Mouse (Mus musculus) fat pad, adult 2 months (tissue): ENCODE results near the gene Olfr1493-ps1.

Experiments
- DNase-seq: peaks from one replicate; pipeline ENCODE4 v3.0.0-alpha.2; 2011; ENCODE audit warnings: low read depth, low spot score; ENCODE audit errors: extremely low read depth

Gene Olfr1493-ps1

GRCm38 (mm10) chr19:13722978-13723377, at the start of gene Olfr1493-ps1:
Gene Olfr1493-ps1 (plus strand): TSS chr19:13723278.
- no peak for DNase-seq

DNA sequence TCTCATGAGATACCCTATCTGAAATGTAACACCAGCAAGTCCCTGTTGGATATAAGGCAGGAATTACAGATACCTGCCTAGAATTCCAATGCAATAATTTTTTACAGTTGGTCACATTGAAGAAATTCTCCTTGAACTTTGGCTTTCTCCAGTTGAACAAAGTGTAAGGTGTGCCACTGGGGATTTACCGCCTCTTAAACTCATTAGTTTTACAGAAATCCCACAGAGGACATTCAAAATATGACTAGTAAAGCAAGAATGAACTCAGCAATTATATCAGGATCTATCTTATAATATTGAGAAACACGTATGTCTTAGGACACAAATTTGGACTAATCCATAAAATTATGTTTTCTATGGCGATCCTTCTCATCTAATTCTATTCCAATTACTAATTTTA, 26.1 kb upstream of the Olfr1493-ps1 start, which contains the start of gene Olfr1491:
TSS of gene Olfr1491 (plus strand) at position 301 of the 400 bp plus-strand sequence.
- no peak for DNase-seq

DNA sequence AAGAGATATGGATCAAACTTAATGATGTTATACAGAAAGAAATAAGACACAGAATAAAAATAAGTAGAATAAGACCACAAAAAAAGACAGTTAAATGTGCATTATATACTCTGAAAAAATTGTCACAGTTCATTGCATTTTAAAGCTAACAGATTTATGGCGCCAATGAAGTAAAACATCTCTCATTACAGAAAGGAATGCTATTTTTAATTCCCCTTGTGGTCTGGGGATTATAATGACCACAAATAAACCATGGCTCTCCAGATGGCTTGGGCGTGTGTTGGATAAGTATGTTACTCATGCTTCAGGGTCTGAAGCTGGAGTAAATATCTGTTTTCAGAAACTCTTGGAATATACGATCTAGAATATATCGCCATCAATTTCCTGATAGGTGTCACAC, 16.4 kb downstream of the Olfr1493-ps1 start, which contains the start of gene Olfr1494:
TSS of gene Olfr1494 (plus strand) at position 301 of the 400 bp plus-strand sequence.
- no peak for DNase-seq

GRCm38 (mm10) chr19:13749366-13749765, 26.3 kb downstream of the Olfr1493-ps1 start:
- no peak for DNase-seq

GRCm38 (mm10) chr19:13764306-13764705, 41.2 kb downstream of the Olfr1493-ps1 start, which contains the start of gene Olfr1495:
Gene Olfr1495 (plus strand): TSS chr19:13764606.
- no peak for DNase-seq

- DNase-seq, result no peak
Observed at GRCm38 (mm10) chr19:13768565-13769276, 45.6 kb downstream of the Olfr1493-ps1 start.

DNA sequence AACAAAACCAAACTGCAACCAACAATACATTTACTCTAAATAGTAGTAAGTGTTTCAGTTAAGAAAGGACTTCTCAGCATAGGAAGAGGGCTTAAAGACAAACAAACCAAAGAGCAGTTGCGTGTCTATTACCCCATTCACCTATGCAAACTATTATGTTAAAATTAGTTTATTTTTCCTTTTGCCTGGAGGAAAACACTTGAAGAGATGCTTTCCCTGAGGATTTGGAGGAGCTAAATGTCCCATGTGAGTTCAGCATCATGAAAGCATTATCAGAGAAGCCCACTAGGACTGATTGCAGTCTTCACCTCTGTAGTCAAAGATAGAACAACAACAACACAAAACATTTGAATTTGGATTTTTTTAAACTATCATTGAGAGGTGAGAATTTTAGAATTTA, 54.5 kb downstream of the Olfr1493-ps1 start, which contains the start of gene Olfr1496:
TSS of gene Olfr1496 (plus strand) at position 301 of the 400 bp plus-strand sequence.
- DNase-seq, result no peak
